Mouse (Mus musculus) lung, adult 2 months (tissue): Measurements from ENCODE around the gene Glyr1.

Source experiments
- CTCF ChIP-seq: fragments of 200-500 bp; IDR thresholded peaks from 2 replicates; pipeline ENCODE4 v1.5.1; 2011; ENCODE audit warnings: mild to moderate bottlenecking, low read length, control low read depth; ENCODE audit not compliant: insufficient read depth
- POLR2A ChIP-seq: fragments of 200-500 bp; IDR thresholded peaks from 2 replicates; pipeline ENCODE4 v1.6.1; 2011; ENCODE audit warnings: low read depth, mild to moderate bottlenecking, control low read depth, low read length, borderline replicate concordance; ENCODE audit errors: extremely low read depth

GRCm38 (mm10) chr16:4971626-4972025 lies 78.0 kb downstream of the Glyr1 start:
- TF ChIP-seq CTCF: no peak
- peak; percentile 62; the same call in 1 of the 2 replicates for TF ChIP-seq POLR2A
